Mouse (Mus musculus): ENCODE results near the gene Midn. TPM values are rescaled to one million over a fixed set of nuclear protein-coding genes. Genes with fewer than 3 reads are reported as not detected.
"Not testable (repeated sequence)": the region's sequence is repeated elsewhere in the genome, so short reads cannot be mapped to it uniquely, and the experiment has no call there.

Midn gene
- polyA plus RNA-seq, 1 experiment from 2014 or later: 10.3 TPM

- Histone ChIP-seq H3K27me3 (ENCODE audit: control insufficient read depth, insufficient read depth, low read length) (no peaks in the 10 kb centered on the region), H3K27ac (ENCODE audit: low read length) (peak overlapping the region; percentile 2; the same call in 1 of the 2 replicates), H3K9ac (ENCODE audit: low read length) (no peak overlapping the region), H3K4me1 (ENCODE audit: control insufficient read depth, insufficient read depth, low read length) (peaks cover 64% of the 10 kb centered on the region), H3K36me3 (ENCODE audit: control insufficient read depth, insufficient read depth) (no peaks in the 10 kb centered on the region), H3K9me3 (replicated peaks; ENCODE audit: control insufficient read depth, low read length) (no peaks in the 10 kb centered on the region), H3K4me2 (ENCODE audit: low read depth, low read length) (no peak overlapping the region), H3K4me3 (ENCODE audit: low read length) (no peak overlapping the region)
- 44% methylated on average over 8 of the region's 8 CpGs for WGBS
- ATAC-seq (replicated peaks; ENCODE audit: extremely low read depth, insufficient read depth, low FRiP score): no peak
These were observed 15.6 kb downstream of the Midn start for GRCm38 (mm10) chr10:80163721-80164120.

- Histone ChIP-seq H3K4me3 (ENCODE audit: low read length) (peak overlapping the region; percentile 46), H3K9me3 (replicated peaks; ENCODE audit: control insufficient read depth, low read length) (no peaks in the 10 kb centered on the region), H3K27ac (ENCODE audit: low read length) (peak overlapping the region; percentile 62), H3K27me3 (ENCODE audit: control insufficient read depth, insufficient read depth, low read length) (no peaks in the 10 kb centered on the region), H3K9ac (ENCODE audit: low read length) (peak overlapping the region; percentile 68), H3K4me2 (ENCODE audit: low read depth, low read length) (peak overlapping the region; percentile 83), H3K36me3 (ENCODE audit: control insufficient read depth, insufficient read depth) (no peaks in the 10 kb centered on the region), H3K4me1 (ENCODE audit: control insufficient read depth, insufficient read depth, low read length) (peaks cover 62% of the 10 kb centered on the region)
- 8% methylated on average over 44 of the region's 44 CpGs for WGBS
- ATAC-seq (replicated peaks; ENCODE audit: extremely low read depth, insufficient read depth, low FRiP score): no peak
These were observed 16.3 kb downstream of the Midn start for GRCm38 (mm10) chr10:80164161-80164997.

GRCm38 (mm10) chr10:80164998-80165344 lies 16.9 kb downstream of the Midn start:
- Histone ChIP-seq H3K4me1 (ENCODE audit: control insufficient read depth, insufficient read depth, low read length) (peaks cover 62% of the 10 kb centered on the region), H3K9ac (ENCODE audit: low read length) (peak overlapping the region; percentile 68), H3K27ac (ENCODE audit: low read length) (peak overlapping the region; percentile 90), H3K36me3 (ENCODE audit: control insufficient read depth, insufficient read depth) (peaks cover 4% of the 10 kb centered on the region), H3K9me3 (replicated peaks; ENCODE audit: control insufficient read depth, low read length) (no peaks in the 10 kb centered on the region), H3K4me3 (ENCODE audit: low read length) (peak overlapping the region; percentile 46), H3K27me3 (ENCODE audit: control insufficient read depth, insufficient read depth, low read length) (no peaks in the 10 kb centered on the region), H3K4me2 (ENCODE audit: low read depth, low read length) (peak overlapping the region; percentile 83)
- peak; percentile 37 for ATAC-seq (replicated peaks; ENCODE audit: extremely low read depth, insufficient read depth, low FRiP score)
- WGBS: 0% methylated on average over 17 of the region's 17 CpGs

- H3K9ac ChIP-seq (ENCODE audit: low read length): peak within 1 kb of the TSS; percentile 68
- H3K4me1 ChIP-seq (ENCODE audit: control insufficient read depth, insufficient read depth, low read length): peaks cover 57% of the 10 kb centered on the region
- H3K9me3 ChIP-seq (replicated peaks; ENCODE audit: control insufficient read depth, low read length): no peaks in the 10 kb centered on the region
- no peak for ATAC-seq (replicated peaks; ENCODE audit: extremely low read depth, insufficient read depth, low FRiP score)
- H3K4me3 ChIP-seq (ENCODE audit: low read length): peak within 1 kb of the TSS; percentile 46
- H3K4me2 ChIP-seq (ENCODE audit: low read depth, low read length): peak within 1 kb of the TSS; percentile 83
- H3K36me3 ChIP-seq (ENCODE audit: control insufficient read depth, insufficient read depth): peaks cover 10% of the 10 kb centered on the region
- H3K27me3 ChIP-seq (ENCODE audit: control insufficient read depth, insufficient read depth, low read length): no peaks in the 10 kb centered on the region
- WGBS: 18% methylated on average over 20 of the region's 20 CpGs
- H3K27ac ChIP-seq (ENCODE audit: low read length): peak within 1 kb of the TSS; percentile 90
These were observed 17.5 kb downstream of the Midn start, which contains the start of gene Cirbp for GRCm38 (mm10) chr10:80165392-80166128. Gene Cirbp (plus strand): TSS chr10:80165985.

GRCm38 (mm10) chr10:80166136-80166535 lies 18.1 kb downstream of the Midn start:
- not testable (repeated sequence) for H3K4me3 ChIP-seq (ENCODE audit: low read length); ATAC-seq (replicated peaks; ENCODE audit: extremely low read depth, insufficient read depth, low FRiP score); H3K9me3 ChIP-seq (replicated peaks; ENCODE audit: control insufficient read depth, low read length); H3K27me3 ChIP-seq (ENCODE audit: control insufficient read depth, insufficient read depth, low read length)
- Histone ChIP-seq H3K9ac (ENCODE audit: low read length) (peak overlapping the region; percentile 40), H3K4me2 (ENCODE audit: low read depth, low read length) (peak overlapping the region; percentile 83), H3K4me1 (ENCODE audit: control insufficient read depth, insufficient read depth, low read length) (peaks cover 51% of the 10 kb centered on the region), H3K27ac (ENCODE audit: low read length) (peak overlapping the region; percentile 90), H3K36me3 (ENCODE audit: control insufficient read depth, insufficient read depth) (peaks cover 16% of the 10 kb centered on the region)
- 86% methylated on average over 4 of the region's 4 CpGs for WGBS

GRCm38 (mm10) chr10:80167460-80168037 lies 19.5 kb downstream of the Midn start:
- Histone ChIP-seq H3K36me3 (ENCODE audit: control insufficient read depth, insufficient read depth) (peaks cover 27% of the 10 kb centered on the region), H3K9ac (ENCODE audit: low read length) (peak overlapping the region; percentile 98), H3K9me3 (replicated peaks; ENCODE audit: control insufficient read depth, low read length) (no peaks in the 10 kb centered on the region), H3K4me1 (ENCODE audit: control insufficient read depth, insufficient read depth, low read length) (peaks cover 42% of the 10 kb centered on the region), H3K27ac (ENCODE audit: low read length) (peak overlapping the region; percentile 99), H3K4me2 (ENCODE audit: low read depth, low read length) (peak overlapping the region; percentile 79), H3K4me3 (ENCODE audit: low read length) (peak overlapping the region; percentile 85), H3K27me3 (ENCODE audit: control insufficient read depth, insufficient read depth, low read length) (no peaks in the 10 kb centered on the region)
- under 1% methylated on average over 55 of the region's 55 CpGs for WGBS
- ATAC-seq (replicated peaks; ENCODE audit: extremely low read depth, insufficient read depth, low FRiP score): peak; percentile 90

- Histone ChIP-seq H3K36me3 (ENCODE audit: control insufficient read depth, insufficient read depth) (peaks cover 27% of the 10 kb centered on the region), H3K27ac (ENCODE audit: low read length) (peak overlapping the region; percentile 99), H3K9ac (ENCODE audit: low read length) (peak overlapping the region; percentile 98), H3K4me3 (ENCODE audit: low read length) (peak overlapping the region; percentile 85), H3K27me3 (ENCODE audit: control insufficient read depth, insufficient read depth, low read length) (no peaks in the 10 kb centered on the region), H3K4me1 (ENCODE audit: control insufficient read depth, insufficient read depth, low read length) (peaks cover 41% of the 10 kb centered on the region), H3K9me3 (replicated peaks; ENCODE audit: control insufficient read depth, low read length) (no peaks in the 10 kb centered on the region), H3K4me2 (ENCODE audit: low read depth, low read length) (peak overlapping the region; percentile 79)
- WGBS: under 1% methylated on average over 48 of the region's 48 CpGs
- ATAC-seq (replicated peaks; ENCODE audit: extremely low read depth, insufficient read depth, low FRiP score): peak; percentile 37
These were observed 20.1 kb downstream of the Midn start for GRCm38 (mm10) chr10:80168038-80168661.

- H3K4me3 ChIP-seq (ENCODE audit: low read length): peak overlapping the region; percentile 85; the same call in 1 of the 2 replicates
- WGBS: 53% methylated on average over 1 of the region's 1 CpGs
- H3K9ac ChIP-seq (ENCODE audit: low read length): peak overlapping the region; percentile 98; the same call in 1 of the 2 replicates
- H3K27ac ChIP-seq (ENCODE audit: low read length): no peak overlapping the region
- peaks cover 27% of the 10 kb centered on the region for H3K36me3 ChIP-seq (ENCODE audit: control insufficient read depth, insufficient read depth)
- peak overlapping the region; percentile 79 for H3K4me2 ChIP-seq (ENCODE audit: low read depth, low read length)
- no peaks in the 10 kb centered on the region for H3K9me3 ChIP-seq (replicated peaks; ENCODE audit: control insufficient read depth, low read length)
- ATAC-seq (replicated peaks; ENCODE audit: extremely low read depth, insufficient read depth, low FRiP score): no peak
- peaks cover 38% of the 10 kb centered on the region for H3K4me1 ChIP-seq (ENCODE audit: control insufficient read depth, insufficient read depth, low read length)
- no peaks in the 10 kb centered on the region for H3K27me3 ChIP-seq (ENCODE audit: control insufficient read depth, insufficient read depth, low read length)
These were observed 21.0 kb downstream of the Midn start for GRCm38 (mm10) chr10:80169070-80169469.
